Mouse (Mus musculus) embryo, embryonic 9.5 days (tissue): ENCODE measurements around the gene Htatsf1.

Source experiments
- DNase-seq: peaks from one replicate; pipeline ENCODE4 v3.0.0-alpha.2; 2017; ENCODE audit errors: extremely low spot score

Gene Htatsf1

GRCm38 (mm10) chrX:57053174-57053992 is at the start of gene Htatsf1:
Gene Htatsf1 (plus strand): TSS chrX:57053583.
- peak; percentile 82 for DNase-seq

GRCm38 (mm10) chrX:57012891-57013290 is 40.5 kb upstream of the Htatsf1 start:
- no peak for DNase-seq

- no peak for DNase-seq
Observed at GRCm38 (mm10) chrX:57042774-57043173, 10.6 kb upstream of the Htatsf1 start, which contains the start of gene Brs3. Gene Brs3 (plus strand): TSS chrX:57043074.

- no peak for DNase-seq
Observed at GRCm38 (mm10) chrX:57043869-57044268, 9.5 kb upstream of the Htatsf1 start.

GRCm38 (mm10) chrX:57052848-57053173 is 572 bp upstream of the Htatsf1 start:
- no peak for DNase-seq

GRCm38 (mm10) chrX:57053993-57054385 is 606 bp downstream of the Htatsf1 start:
- no peak for DNase-seq

GRCm38 (mm10) chrX:57081496-57081895 is 28.1 kb downstream of the Htatsf1 start:
- DNase-seq, result no peak

GRCm38 (mm10) chrX:57087806-57088205 is 34.4 kb downstream of the Htatsf1 start, which contains the start of gene Vgll1:
Gene Vgll1 (plus strand): TSS chrX:57088106.
- DNase-seq, result no peak

GRCm38 (mm10) chrX:57103415-57103814 is 50.0 kb downstream of the Htatsf1 start:
- no peak for DNase-seq

GRCm38 (mm10) chrX:57106956-57107355 is 53.6 kb downstream of the Htatsf1 start:
- no peak for DNase-seq
